Comparison of ENCODE assay signal across 18 mouse cellular contexts in the genomic region with DNA sequence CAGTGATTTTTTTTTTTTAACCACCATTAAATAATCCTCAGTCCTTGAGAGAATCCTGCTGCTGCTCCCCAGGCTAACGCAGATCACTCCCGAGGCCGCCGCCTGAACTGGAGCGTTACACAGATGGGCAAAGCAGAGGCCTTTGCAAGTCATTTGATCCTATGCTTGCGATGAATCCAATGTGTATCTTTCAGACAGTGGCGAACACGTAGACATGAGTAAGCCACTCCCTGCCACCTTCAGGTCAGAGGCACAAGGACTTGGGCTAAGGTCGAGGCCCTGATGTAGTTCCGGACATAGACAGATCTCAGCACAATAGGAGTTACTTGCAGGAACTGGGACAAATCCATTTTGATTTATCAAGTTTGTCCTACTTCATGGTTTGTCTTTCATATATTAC. TPM values are rescaled to one million over a fixed set of nuclear protein-coding genes. Genes with fewer than 3 reads are reported as not detected.
DNase-seq lines count a peak whose midpoint lies in the region; ATAC-seq lines count a peak whose summit lies in the region.
"Had no signal": no experiment of that assay in that cellular context is flagged by ENCODE, and none has a peak within 500 bp of the region (broad histone marks: within the 10 kb centered on the region; RNA-seq: fewer than 3 reads in every experiment).

No protein-coding gene starts in this region.

- no peaks in the 10 kb centered on the region for H3K27me3 ChIP-seq in forebrain, embryonic 13.5 days
- H3K27me3 ChIP-seq in forebrain, embryonic 12.5 days = no peaks in the 10 kb centered on the region
- no peaks in the 10 kb centered on the region for H3K27me3 ChIP-seq in kidney, embryonic 16.5 days (ENCODE audit: insufficient read depth, low read length)
- H3K27me3 ChIP-seq: liver, embryonic 15.5 days had no signal

- DNase-seq in kidney, adult 9 months = no peak
- DNase-seq in adrenal gland, adult 2 months = peak; percentile 83
- peak; percentile 24 for DNase-seq in embryo, embryonic 11 days
- no peak for DNase-seq in cerebellum, adult 11-12 months
- DNase-seq: cerebellum, adult 11 months; cerebellum, postnatal 36 days; gastrocnemius, postnatal 10 days; heart, adult 18-20 months; kidney, postnatal 10 days; right cerebral cortex, postnatal 14 days had no signal

- whole genome bisulfite sequencing in forebrain, embryonic 13.5 days = 81% methylated on average over 10 of the region's 10 CpGs
- 84% methylated on average over 10 of the region's 10 CpGs for WGBS in forebrain, embryonic 12.5 days
- 35% methylated on average over 10 of the region's 10 CpGs for whole genome bisulfite sequencing in kidney, embryonic 16.5 days

- no peak overlapping the region for H3K4me3 ChIP-seq in forebrain, embryonic 13.5 days
- H3K4me3 ChIP-seq in forebrain, embryonic 12.5 days (replicated peaks) = no peak overlapping the region
- no peak overlapping the region for H3K4me3 ChIP-seq in kidney, embryonic 16.5 days (ENCODE audit: low read length)
- H3K4me3 ChIP-seq: liver, embryonic 15.5 days had no signal

- H3K9ac ChIP-seq in forebrain, embryonic 13.5 days = no peak overlapping the region
- H3K9ac ChIP-seq in forebrain, embryonic 12.5 days = no peak overlapping the region
- no peak overlapping the region for H3K9ac ChIP-seq in kidney, embryonic 16.5 days (replicated peaks; ENCODE audit: low read length)
- H3K9ac ChIP-seq: liver, embryonic 15.5 days had no signal

- H3K4me1 ChIP-seq in forebrain, embryonic 13.5 days = peaks cover 21% of the 10 kb centered on the region
- H3K4me1 ChIP-seq in forebrain, embryonic 12.5 days = peaks cover 6% of the 10 kb centered on the region
- 0 out of 2 replicates have a peak, but pooled peaks cover 5% of the 10 kb centered on the region for H3K4me1 ChIP-seq in kidney, embryonic 16.5 days (ENCODE audit: insufficient read depth, low read length)
- H3K4me1 ChIP-seq: liver, embryonic 15.5 days had no signal

- no peak overlapping the region for H3K4me2 ChIP-seq in forebrain, embryonic 13.5 days
- no peak overlapping the region for H3K4me2 ChIP-seq in forebrain, embryonic 12.5 days
- no peak overlapping the region for H3K4me2 ChIP-seq in kidney, embryonic 16.5 days (replicated peaks; ENCODE audit: low read depth, low read length)
- H3K4me2 ChIP-seq: liver, embryonic 15.5 days had no signal

- H3K36me3 ChIP-seq in forebrain, embryonic 13.5 days (ENCODE audit: poor library complexity, severe bottlenecking) = no peaks in the 10 kb centered on the region
- H3K36me3 ChIP-seq in forebrain, embryonic 12.5 days (replicated peaks) = no peaks in the 10 kb centered on the region
- 0 out of 2 replicates have a peak, but pooled peaks cover 2% of the 10 kb centered on the region for H3K36me3 ChIP-seq in kidney, embryonic 16.5 days (ENCODE audit: insufficient read depth, low read length)
- H3K36me3 ChIP-seq: liver, embryonic 15.5 days had no signal

- H3K27ac ChIP-seq in forebrain, embryonic 13.5 days = peak overlapping the region; percentile 62
- no peak overlapping the region for H3K27ac ChIP-seq in forebrain, embryonic 12.5 days
- no peak overlapping the region for H3K27ac ChIP-seq in kidney, embryonic 16.5 days (ENCODE audit: low read length)
- H3K27ac ChIP-seq: liver, embryonic 15.5 days had no signal

- no peaks in the 10 kb centered on the region for H3K9me3 ChIP-seq in forebrain, embryonic 13.5 days (replicated peaks)
- no peaks in the 10 kb centered on the region for H3K9me3 ChIP-seq in forebrain, embryonic 12.5 days
- no peaks in the 10 kb centered on the region for H3K9me3 ChIP-seq in kidney, embryonic 16.5 days (ENCODE audit: low read length)
- H3K9me3 ChIP-seq: liver, embryonic 15.5 days had no signal

- ATAC-seq in forebrain, embryonic 13.5 days = no peak
- no peak for ATAC-seq in forebrain, embryonic 12.5 days (ENCODE audit: low FRiP score)
- ATAC-seq in kidney, embryonic 16.5 days (ENCODE audit: low FRiP score, low TSS enrichment) = peak; percentile 59; the same call in 1 of the 2 replicates
- ATAC-seq in erythroblast, adult 5-6 weeks (replicated peaks; ENCODE audit: low FRiP score, poor library complexity, severe bottlenecking) = no peak
- ATAC-seq: hindbrain, postnatal 0 days; lung, postnatal 0 days had no signal

RNA-seq across cellular contexts. Expression of a gene that starts 49.0 kb away (rescaled TPM):
- polyA plus RNA-seq in forebrain, embryonic 13.5 days (2015; fragmentation: Nextera tagmentation; extraction: Ambion mirVana) = 50.4 and 59.1 TPM in 2 replicates
- polyA plus RNA-seq in forebrain, embryonic 12.5 days (2016; fragmentation: Nextera tagmentation; extraction: Ambion mirVana) = 29.8 and 30.9 TPM in 2 replicates
- polyA plus RNA-seq in kidney, embryonic 16.5 days (2015; fragmentation: Nextera tagmentation; extraction: Ambion mirVana) = 19.3 and 21.2 TPM in 2 replicates
- total RNA-seq in adrenal gland, adult 2 months (2021) = 10 to 100 TPM; 66.9 to 81.3 TPM
- polyA plus RNA-seq in adrenal gland, adult 2 months (2012; rRNA removed) = 12.3 and 18.9 TPM in 2 replicates
- not detected in 2 replicates for total RNA-seq in erythroblast, adult 5-6 weeks (2015; ENCODE audit: low replicate concordance)
- not detected in 2 replicates for total RNA-seq in erythroblast, adult 5-6 weeks (2017; ENCODE audit: low replicate concordance)
- total RNA-seq: megakaryocyte, adult 5-6 weeks had no signal

Comparison
In these comparisons a context has a peak if more than half of its experiments do, and no peak if none do; other contexts are left out.
1. DNase-seq: peak in adrenal gland, adult 2 months (single experiment) and embryo, embryonic 11 days (single experiment); none in kidney, adult 9 months (single experiment) and cerebellum, adult 11-12 months (single experiment).